Mouse (Mus musculus) liver (tissue): ENCODE results near the gene Insl5.

Experiments used
- DNase-seq: peaks from one replicate; pipeline ENCODE4 v3.0.0-alpha.2; 2020; ENCODE audit warnings: mixed read lengths

Gene Insl5

DNA sequence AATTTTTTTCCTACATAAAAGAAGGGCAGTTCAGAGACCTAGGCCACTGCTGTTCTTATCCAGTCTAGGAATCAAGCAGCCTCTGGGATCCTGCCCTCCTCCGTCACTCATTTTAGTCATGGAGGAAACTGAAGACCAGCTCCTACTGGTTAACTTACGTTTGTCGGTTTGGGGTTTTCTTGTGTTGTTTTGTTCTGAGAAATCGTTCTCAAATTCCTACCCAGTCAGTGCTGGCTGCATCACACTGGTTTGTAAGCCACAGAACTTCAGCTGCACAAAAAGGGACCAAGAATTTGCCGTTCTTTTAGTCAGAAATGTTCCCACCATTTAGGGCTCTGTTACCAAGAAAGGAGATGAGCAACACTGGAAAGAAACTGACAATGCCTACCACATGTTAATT, 37.3 kb downstream of the Insl5 start:
- DNase-seq: no peak

DNA sequence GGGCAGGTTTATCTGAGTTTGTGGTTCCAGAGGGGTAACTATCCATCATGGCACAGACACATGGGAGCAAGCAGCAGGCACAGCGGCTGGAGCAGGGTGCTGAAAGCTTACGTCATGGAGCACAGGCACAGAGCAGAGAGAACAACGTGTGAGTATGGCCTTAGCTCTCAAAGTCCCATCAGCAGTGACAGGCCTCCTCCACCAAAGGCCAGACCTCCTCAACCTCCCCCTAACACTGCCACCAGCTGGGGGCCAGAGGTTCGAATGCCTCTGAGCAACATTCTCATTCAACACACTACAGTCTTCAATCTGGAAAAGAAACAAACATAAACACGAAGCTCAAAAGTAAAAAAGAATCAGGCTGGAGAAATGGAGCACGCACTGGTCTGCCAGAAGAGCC, 38.1 kb downstream of the Insl5 start:
- no peak for DNase-seq

- DNase-seq: no peak
Measured at GRCm38 (mm10) chr4:102987756-102988155, 38.9 kb downstream of the Insl5 start.

- no peak for DNase-seq
Measured at GRCm38 (mm10) chr4:102987325-102987724, 39.3 kb downstream of the Insl5 start.

DNA sequence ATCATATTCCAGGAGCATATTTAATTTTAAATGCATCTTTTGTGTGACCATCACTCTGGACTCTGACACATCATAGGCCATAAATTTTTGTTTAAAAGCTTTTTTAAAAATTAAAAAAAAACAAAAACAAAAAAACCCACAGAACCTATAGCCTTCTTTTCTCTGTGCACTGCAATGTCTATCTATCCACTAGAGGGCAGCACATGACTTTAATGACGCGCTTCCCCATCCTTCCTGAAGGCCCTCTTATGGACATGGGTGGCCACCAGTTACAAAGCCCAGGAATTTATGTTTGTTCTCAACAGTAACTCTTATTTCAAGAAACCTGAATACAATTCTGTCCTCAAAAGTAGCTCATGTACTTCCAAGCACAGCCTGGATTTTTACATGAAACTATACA, 39.7 kb downstream of the Insl5 start:
- no peak for DNase-seq

- DNase-seq: no peak
Measured at GRCm38 (mm10) chr4:102986173-102986572, 40.5 kb downstream of the Insl5 start.

- DNase-seq: no peak
Measured at GRCm38 (mm10) chr4:102981709-102982108, 44.9 kb downstream of the Insl5 start.

GRCm38 (mm10) chr4:102979385-102979784, 47.3 kb downstream of the Insl5 start:
- no peak for DNase-seq

DNA sequence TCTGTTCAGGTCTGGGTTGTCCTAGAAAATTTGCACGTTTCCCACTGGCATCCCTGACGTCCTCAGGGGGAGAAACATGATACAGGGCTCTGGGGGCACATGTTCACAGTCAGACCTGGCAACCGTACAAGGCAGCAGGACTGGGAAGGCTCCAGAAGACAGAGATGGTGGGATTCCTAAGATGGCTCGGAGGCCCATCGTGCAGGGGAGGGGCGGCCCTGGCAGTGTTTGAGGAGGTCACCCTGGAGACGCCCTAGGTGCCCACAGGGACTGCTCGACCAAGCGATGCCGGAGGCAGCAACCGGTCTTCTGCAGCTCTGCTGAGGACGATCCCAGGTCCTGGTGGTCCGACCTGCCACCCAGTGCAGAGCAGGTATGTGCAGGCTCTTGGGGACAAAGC, 48.2 kb downstream of the Insl5 start, which contains the start of gene Tctex1d1:
Gene Tctex1d1, plus strand, starts transcription at position 167 of the 400 bp plus-strand sequence.
- DNase-seq: no peak

GRCm38 (mm10) chr4:102977778-102978321, 48.8 kb downstream of the Insl5 start:
- DNase-seq: no peak

GRCm38 (mm10) chr4:102976290-102977275, 50.1 kb downstream of the Insl5 start:
- DNase-seq: no peak

GRCm38 (mm10) chr4:102974172-102974571, 52.5 kb downstream of the Insl5 start:
- DNase-seq: no peak

GRCm38 (mm10) chr4:102972071-102972470, 54.6 kb downstream of the Insl5 start:
- DNase-seq: no peak

GRCm38 (mm10) chr4:102971159-102971558, 55.5 kb downstream of the Insl5 start:
- no peak for DNase-seq

DNA sequence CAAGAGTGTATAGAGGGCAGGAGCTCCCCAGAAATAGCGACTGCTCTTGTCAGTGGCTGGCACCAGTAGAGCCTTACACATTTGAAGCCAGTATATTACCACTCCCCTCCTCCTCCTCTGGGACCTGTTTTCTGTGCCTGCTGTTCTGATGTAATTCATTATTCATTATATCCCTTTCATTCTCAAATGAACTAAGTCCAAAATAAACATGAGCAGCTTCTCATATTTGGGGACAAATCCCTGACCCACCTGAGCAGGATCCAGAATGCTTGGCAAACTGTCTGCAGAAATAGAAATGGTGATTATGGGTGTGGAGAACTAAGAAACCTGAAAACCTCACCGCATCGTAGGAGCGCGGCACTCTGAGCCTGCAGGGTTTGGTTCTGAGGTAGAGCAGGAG, 57.0 kb downstream of the Insl5 start:
- DNase-seq: no peak
